Mouse (Mus musculus): Measurements from ENCODE around the gene Heatr3.
"Not testable (repeated sequence)": the region's sequence is repeated elsewhere in the genome, so short reads cannot be mapped to it uniquely, and the experiment has no call there.

Gene Heatr3

DNA sequence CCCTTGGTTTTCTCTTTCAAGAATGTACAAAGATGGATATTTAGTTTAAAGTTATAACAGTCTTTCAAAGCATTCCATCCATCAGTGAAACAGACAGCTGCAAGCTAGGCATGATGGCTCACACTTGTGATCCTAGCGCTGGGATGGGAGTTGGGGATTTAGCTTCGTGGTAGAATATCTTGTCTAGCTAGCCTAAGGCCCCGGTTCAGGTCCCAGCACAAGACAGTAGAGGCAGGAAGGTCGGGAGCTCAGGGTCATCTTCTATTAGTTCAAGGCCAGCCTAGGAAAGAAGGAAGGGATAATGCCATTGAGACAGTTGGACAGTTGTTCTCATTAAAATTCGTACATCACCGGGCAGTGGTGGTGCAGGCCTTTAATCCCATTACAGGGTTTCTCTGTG lies 48.1 kb downstream of the Heatr3 start:
- DNase-seq (ENCODE audit: low read depth, low spot score): no peak

DNA sequence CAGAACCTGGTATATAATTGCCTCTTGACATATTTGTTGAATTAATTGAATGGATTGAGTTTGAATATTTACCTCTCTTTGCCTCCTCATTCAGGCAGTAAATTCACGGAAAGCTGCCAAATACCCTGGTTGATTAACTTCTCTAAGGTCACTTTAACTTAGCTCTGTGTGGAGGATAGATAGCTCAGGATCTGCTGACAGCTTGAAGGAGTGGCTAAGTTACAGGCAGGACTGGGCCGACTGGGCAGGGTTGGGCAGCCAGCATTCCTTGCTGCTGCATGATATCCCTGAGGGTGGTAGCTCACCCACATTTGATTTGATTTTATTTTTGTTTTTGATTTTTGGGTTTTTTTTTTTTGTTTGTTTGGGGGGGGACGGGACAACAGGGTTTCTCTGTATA lies 59.7 kb downstream of the Heatr3 start:
- DNase-seq (ENCODE audit: low read depth, low spot score): no peak

DNA sequence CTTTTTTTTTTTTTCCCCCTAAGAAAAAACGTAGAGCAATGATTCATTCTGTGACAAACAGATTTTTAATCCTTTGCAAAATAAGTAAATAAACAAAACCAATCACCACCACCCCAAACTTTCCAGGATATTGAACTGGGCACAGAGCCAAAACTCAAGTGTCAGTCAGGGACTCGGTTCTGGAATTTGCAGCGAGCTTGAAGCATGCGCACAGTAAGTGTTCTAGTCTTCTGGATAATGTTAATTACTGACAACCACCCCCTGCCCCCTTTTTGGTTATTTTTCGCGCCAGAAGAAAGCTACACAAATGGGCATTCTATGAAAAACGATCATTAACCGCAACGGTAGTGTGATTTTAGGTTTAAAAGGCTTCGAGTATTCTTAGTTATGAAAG lies 60.9 kb downstream of the Heatr3 start:
- peak; percentile 39 for DNase-seq (ENCODE audit: low read depth, low spot score)

DNA sequence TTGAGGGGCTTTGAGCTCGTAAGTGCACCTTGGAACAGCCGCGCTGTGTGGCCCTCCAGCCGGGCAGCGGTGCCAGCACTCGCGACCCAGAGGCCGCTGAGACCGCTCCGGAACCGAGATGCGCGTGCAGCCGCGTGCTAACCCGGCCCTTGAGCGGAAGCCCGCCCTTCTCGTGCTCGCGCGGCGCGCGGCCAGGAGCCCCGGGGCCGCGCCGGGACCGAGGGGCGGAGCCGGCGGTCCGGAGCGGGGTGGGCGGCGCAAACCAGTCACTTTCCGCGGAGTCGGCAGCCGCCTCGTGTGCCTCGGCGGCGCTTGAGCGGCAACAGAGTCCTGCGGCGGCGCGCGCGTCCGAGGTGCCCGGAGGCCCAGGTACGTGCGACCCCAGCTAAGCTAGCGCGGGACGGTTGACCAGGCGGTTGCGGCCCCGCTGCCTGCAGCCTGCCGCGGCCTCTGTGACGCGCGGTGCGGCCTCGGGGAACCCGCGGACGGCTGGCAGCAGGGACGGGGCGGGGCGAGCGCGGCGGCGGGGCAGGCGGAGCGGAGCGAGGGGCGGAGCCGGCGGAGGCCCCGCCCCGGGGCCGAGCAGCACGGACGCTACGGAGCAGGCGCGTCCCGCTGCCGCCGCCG lies 61.4 kb downstream of the Heatr3 start, which contains the start of gene Tent4b:
Gene Tent4b (plus strand): TSS at position 269 of the 627 bp plus-strand sequence.
- DNase-seq (ENCODE audit: low read depth, low spot score): peak; percentile 88

DNA sequence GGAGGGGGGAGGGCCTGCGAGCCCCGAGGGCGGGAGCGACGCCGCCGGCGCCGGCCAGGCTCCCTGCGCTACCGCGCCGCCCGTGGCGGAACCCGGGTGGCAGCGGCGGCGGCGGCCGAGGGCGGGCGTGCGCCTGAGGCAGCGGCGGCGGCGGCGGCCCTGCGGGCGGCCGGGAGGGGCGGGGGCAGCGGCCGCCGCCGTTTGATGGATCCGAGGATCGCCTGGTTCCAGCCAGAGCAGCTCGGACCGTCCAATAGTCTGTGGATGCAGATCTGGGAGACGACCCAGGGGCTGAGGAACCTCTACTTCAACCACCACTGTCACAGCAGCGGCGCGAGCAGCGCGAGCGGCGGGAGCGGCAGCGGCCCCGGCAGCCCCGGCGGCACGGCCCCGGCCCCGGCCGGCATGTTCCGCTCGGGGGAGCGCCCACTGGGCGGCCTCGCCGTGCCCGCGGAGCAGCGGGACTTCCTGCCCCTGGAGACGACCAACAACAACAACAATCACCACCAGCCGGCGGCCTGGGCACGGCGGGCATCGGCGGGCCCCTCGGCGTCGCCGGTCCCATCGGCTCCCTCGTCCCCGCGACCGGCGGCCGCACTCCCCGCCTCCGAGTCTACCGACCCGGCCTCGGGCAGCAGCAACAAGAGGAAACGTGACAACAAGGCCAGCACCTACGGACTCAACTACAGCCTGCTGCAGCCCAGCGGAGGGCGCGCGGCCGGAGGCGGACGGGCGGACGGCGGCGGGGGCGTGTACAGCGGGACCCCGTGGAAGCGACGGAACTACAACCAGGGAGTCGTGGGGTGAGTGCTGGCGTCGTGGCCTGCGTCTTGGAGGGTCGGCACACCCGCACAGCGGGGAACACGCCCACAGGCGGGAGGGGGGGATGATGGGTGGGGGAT lies 62.3 kb downstream of the Heatr3 start:
- DNase-seq (ENCODE audit: low read depth, low spot score): no peak

DNA sequence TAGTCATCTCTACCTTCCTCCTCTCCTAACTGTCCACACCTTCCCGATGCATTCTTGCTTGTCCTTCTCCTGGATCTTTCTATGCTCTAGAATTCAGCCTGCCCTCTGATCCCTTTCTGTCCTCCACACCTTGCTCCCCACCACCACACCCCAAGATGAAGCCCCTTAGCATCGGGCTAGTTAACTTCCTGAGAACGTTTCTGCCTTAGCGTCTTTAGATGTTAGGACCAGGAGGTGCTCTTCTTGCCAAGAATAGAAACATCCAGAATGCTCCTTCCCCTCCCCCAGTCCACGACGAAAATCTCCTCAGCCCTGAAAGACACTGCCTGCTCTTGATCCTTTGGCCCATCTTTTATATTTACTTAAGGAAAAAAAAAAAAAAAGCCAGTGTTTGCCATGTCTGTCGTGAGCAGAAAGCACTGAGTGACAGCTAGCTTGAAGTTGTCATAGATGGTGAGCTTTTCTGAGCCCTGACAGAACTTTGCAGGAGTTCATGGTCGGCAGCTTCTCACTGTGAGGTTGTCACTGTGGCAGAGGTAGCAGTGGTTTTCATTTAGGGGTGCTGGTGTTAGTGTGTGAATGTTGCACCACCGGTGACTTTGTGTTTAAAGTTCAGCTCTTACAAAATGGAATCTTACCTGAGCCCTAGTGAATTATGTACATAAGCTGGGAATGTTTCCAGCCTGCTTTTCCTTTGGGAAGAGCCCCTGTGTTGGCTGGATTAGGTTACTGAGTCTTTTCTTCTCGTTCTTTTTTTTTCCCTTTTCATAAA lies 63.3 kb downstream of the Heatr3 start:
- no peak for DNase-seq (ENCODE audit: low read depth, low spot score)

DNA sequence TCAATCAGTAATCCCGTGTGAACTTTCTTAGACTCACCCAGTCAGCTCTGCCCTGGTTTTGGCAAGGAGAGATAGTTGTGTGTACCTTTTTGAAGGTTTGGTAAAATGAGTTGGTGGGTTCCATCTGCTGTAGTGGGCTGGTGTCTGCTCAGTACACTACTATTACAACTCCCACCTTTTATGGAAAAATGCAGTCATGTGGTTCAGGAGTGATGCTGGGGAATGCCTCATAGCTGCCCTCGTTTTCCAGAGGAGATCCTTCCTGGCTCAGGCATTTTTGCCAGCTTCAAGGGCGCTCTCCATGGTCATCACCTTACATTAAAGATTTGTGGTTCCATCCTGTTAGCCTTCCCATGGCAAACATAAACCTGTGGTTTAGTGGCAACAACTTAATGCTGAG lies 64.0 kb downstream of the Heatr3 start:
- no peak for DNase-seq (ENCODE audit: low read depth, low spot score)

DNA sequence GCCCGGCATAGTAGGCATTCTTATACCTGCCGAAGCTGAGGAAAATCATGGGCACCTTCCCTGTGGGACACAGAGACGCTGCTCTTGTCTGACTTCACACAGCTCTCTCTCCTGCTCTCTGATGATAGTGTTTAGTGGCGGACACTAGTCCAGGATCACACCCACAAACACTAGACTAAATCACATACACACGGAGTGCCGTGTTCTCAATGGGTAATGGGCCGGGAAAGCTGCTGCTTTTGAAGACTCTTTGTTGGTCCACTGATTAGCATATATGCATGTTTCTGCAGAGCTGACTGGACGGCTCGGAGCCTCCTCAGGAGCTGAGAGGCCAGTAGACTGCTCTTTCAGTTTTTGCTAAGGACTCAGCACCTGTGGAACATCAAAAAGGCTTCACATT lies 68.4 kb downstream of the Heatr3 start:
- no peak for DNase-seq (ENCODE audit: low read depth, low spot score)

DNA sequence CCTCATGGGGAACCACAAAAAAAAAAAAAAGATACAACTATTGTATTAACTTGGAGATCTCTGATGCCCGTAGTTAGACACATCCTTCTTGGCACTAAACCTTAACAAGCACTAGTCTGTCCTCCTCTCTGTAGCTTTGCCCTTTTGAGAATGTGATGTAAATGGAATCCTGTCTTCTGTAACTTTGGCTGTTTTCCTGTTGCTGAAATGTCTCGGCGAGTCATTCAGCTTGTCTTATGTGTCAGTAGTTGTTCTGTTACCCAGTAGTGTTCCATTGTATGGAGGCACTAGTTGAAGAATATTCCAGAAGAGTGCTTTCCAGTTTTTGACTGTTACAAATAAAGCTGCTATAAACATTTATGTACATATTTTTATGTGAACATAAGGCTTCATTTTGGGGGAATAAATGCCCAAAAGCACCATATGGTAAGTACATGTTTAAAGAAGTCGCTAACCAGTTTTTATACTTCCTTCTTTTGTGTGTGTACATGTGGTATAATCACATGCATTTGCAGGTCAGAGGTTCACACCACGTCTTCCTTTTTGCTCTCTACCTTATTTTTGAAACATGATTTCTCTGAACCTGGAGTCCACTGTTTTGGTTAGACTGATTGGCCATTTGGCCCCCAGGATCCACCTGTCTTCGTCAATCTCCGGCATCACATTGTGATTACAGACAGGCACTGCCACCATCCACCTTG lies 69.6 kb downstream of the Heatr3 start:
- DNase-seq (ENCODE audit: low read depth, low spot score): no peak

DNA sequence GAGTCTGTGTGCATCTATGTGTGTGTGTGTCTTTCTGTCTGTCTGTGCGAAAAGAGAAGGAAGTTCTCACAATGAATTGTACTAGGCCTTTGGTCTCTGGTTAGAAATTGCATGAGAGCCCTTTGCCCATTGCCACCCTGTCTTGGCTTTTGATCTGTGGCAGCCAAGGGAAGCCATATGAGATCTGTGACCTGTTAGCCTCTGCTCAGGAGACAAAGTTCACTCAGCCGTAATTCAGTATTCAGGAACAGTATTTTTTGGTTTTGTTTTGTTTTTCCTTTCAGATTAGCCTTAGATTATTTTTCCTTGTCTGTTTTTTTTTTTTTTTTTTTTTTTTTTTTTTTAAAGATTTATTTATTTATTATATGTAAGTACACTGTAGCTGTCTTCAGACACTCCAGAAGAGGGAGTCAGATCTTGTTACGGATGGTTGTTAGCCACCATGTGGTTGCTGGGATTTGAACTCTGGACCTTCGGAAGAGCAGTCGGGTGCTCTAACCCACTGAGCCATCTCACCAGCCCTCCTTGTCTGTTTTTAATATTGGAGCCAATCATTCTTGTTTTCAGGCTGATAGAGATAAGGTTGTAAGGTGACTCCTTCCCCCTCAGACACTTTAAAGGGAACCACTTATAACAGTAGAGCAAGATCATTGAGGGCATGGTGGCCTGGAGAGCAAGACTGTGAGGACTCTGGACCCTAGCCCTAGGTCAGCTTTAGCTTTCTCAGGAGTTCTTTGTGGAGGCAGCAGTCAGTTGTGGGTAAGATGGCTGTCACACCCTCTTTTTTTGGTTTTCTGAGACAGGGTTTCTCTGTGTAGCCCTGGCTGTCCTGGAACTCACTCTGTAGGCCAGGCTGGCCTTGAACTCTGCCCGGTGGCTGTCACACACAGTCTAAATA lies 72.5 kb downstream of the Heatr3 start:
- not testable (repeated sequence) for DNase-seq (ENCODE audit: low read depth, low spot score)

DNA sequence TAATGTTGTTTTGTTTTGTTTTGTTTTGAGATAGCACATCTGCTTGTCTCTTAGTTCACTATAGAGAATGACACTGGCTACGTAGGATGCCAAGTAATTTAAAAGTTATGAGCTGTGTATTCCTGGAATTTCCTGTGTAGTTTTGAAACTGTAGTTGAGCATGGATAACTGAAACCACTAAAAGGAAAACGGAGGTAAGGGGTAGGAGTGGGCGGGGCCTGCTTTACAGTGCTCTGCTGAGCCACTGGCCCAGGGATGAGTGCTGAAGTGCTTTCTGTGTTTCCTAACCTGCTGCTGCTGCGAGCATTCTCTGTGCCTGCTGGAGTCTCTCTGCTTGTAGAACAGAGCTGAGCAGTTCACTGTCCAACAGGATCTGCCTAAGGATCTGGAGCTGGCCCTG lies 83.7 kb downstream of the Heatr3 start:
- no peak for DNase-seq (ENCODE audit: low read depth, low spot score)

Measured in skeletal muscle tissue, adult 2 months (tissue).